Mouse (Mus musculus) embryonic facial prominence, embryonic 11.5 days (tissue): ENCODE data around the gene Fdps. TPM values are rescaled to one million over a fixed set of nuclear protein-coding genes. Genes with fewer than 3 reads are reported as not detected.

Experiments
- ATAC-seq: fragments of 200-750 bp; cut with Nextera tagmentation; replicated peaks from 2 replicates; pipeline ENCODE4 v1.8.0; 2017; ENCODE audit warnings: low read depth; ENCODE audit not compliant: insufficient number of reproducible peaks, low FRiP score, low TSS enrichment
- DNase-seq: peaks from one replicate; pipeline ENCODE4 v3.0.0-alpha.2; 2015; ENCODE audit warnings: low spot score
- H3K27ac ChIP-seq: fragments of 300-500 bp; sonication (generic); replicated peaks from 2 replicates; pipeline ENCODE4 v1.5.1; 2014; ENCODE audit warnings: mild to moderate bottlenecking, low read depth, low read length, control low read depth
- H3K27me3 ChIP-seq: fragments of 300-500 bp; sonication (generic); 2 replicates; pipeline ENCODE4 v1.6.1; 2014; ENCODE audit warnings: mild to moderate bottlenecking, low read length, moderate library complexity, mixed read lengths; ENCODE audit not compliant: control insufficient read depth, insufficient read depth
- H3K36me3 ChIP-seq: fragments of 300-500 bp; sonication (generic); replicated peaks from 2 replicates; pipeline ENCODE4 v1.6.1; 2014; ENCODE audit warnings: low read depth, mild to moderate bottlenecking, low read length, moderate library complexity, mixed read lengths; ENCODE audit not compliant: control insufficient read depth, insufficient read depth
- H3K4me1 ChIP-seq: fragments of 300-500 bp; sonication (generic); 2 replicates; pipeline ENCODE4 v1.6.1; 2014; ENCODE audit warnings: low read length, mixed read lengths; ENCODE audit not compliant: control insufficient read depth, insufficient read depth
- H3K4me2 ChIP-seq: fragments of 300-500 bp; sonication (generic); 2 replicates; pipeline ENCODE4 v1.6.1; 2014; ENCODE audit warnings: low read depth, mild to moderate bottlenecking, control low read depth, low read length, moderate library complexity
- H3K4me3 ChIP-seq: fragments of 300-500 bp; sonication (generic); 2 replicates; pipeline ENCODE4 v1.5.1; 2014; ENCODE audit warnings: low read depth, low read length, control low read depth
- H3K9ac ChIP-seq: fragments of 300-500 bp; sonication (generic); replicated peaks from 2 replicates; pipeline ENCODE4 v1.6.1; 2014; ENCODE audit warnings: mild to moderate bottlenecking, control low read depth, low read length
- H3K9me3 ChIP-seq: fragments of 300-500 bp; sonication (generic); replicated peaks from 2 replicates; pipeline ENCODE4 v1.6.1; 2016; ENCODE audit warnings: mild to moderate bottlenecking, low read length, inconsistent platforms, mixed read lengths; ENCODE audit not compliant: control insufficient read depth
- WGBS: fragments of 180-500 bp; shearing (Covaris S2); extraction: QIAGEN DNeasy Blood & Tissue Kit; methylation state at CpG from one replicate; pipeline ENCODE4 v1.1.7; 2014; 5-methylcytosine and 5-hydroxymethylcytosine counted together
- polyA plus RNA-seq: library from polyadenylated mRNA; unstranded; fragments of >200 nt; fragmentation: Nextera tagmentation; extraction: Ambion mirVana; gene quantifications from 2 replicates; pipeline ENCODE4 v1.2.1, GENCODE M21; 2014

Gene Fdps
- polyA plus RNA-seq, 1 experiment from 2014 or later, result 299 TPM

- no peaks in the 10 kb centered on the region for H3K27me3 ChIP-seq
- no peak overlapping the region for H3K4me2 ChIP-seq
- H3K36me3 ChIP-seq, result no peaks in the 10 kb centered on the region
- 95% methylated on average over 1 of the region's 1 CpGs for WGBS
- no peak overlapping the region for H3K27ac ChIP-seq
- no peak overlapping the region for H3K9ac ChIP-seq
- H3K9me3 ChIP-seq, result no peaks in the 10 kb centered on the region
- no peak overlapping the region for H3K4me3 ChIP-seq
- DNase-seq (no peak), ATAC-seq (no peak)
- no peaks in the 10 kb centered on the region for H3K4me1 ChIP-seq
These were observed 32.0 kb upstream of the Fdps start for GRCm38 (mm10) chr3:89133752-89134151.

- ATAC-seq (no peak), DNase-seq (no peak)
- Histone ChIP-seq H3K27ac (no peak overlapping the region), H3K4me3 (no peak overlapping the region), H3K27me3 (no peaks in the 10 kb centered on the region), H3K9me3 (no peaks in the 10 kb centered on the region), H3K9ac (no peak overlapping the region; the same call in 1 of the 2 replicates), H3K36me3 (no peaks in the 10 kb centered on the region), H3K4me1 (no peaks in the 10 kb centered on the region), H3K4me2 (no peak overlapping the region; the same call in 1 of the 2 replicates)
- WGBS, result 73% methylated on average over 7 of the region's 7 CpGs
These were observed 31.3 kb upstream of the Fdps start for GRCm38 (mm10) chr3:89133063-89133450.

DNA sequence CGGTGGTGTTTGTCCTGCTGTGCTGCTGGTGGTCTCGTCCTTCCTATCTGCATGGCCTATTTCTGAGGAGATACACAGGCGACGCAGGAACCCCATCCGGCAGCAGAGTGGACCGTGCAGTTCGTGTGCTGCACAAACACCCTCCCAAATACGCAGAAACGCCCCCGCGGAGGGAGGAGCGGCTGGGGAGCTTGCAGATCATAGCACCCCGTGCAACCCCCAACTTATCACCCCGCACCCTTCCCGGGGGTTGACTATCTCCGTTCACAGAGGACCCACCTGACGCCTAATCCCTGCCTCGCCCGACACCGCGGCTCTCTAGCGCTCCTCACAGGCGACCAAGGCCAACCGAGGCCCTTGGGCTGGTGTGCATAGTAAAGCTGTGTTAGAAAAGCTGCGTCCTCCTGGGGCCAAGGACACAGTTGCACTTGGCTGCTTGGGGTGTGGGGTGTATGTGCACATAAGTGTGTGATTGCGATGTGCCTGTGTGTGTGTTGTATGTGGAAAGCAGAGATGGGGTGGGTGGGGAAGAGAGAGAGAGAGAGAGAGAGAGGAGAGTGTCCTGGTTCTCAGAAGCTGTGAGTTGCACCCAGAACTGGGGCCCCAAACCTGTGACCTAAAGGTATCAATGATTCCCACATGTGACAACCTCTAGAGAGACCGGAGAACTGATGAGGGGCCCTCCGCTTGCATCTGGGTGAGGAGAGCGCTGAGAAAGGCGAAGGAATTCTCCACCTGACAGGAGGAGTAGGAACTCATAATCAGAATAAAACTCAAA, 30.7 kb upstream of the Fdps start:
- Histone ChIP-seq H3K4me1 (no peaks in the 10 kb centered on the region), H3K27ac (no peak overlapping the region), H3K9me3 (no peaks in the 10 kb centered on the region), H3K4me2 (peak overlapping the region; percentile 61), H3K9ac (peak overlapping the region; percentile 53), H3K27me3 (no peaks in the 10 kb centered on the region), H3K36me3 (no peaks in the 10 kb centered on the region), H3K4me3 (peak overlapping the region; percentile 21)
- DNase-seq (peak; percentile 41), ATAC-seq (no peak; the same call in 1 of the 2 replicates)
- WGBS, result 14% methylated on average over 30 of the region's 30 CpGs

- ATAC-seq, result no peak
- 44% methylated on average over 4 of the region's 4 CpGs for WGBS
These were observed 30.1 kb upstream of the Fdps start for GRCm38 (mm10) chr3:89131816-89132215.

GRCm38 (mm10) chr3:89129908-89130307, 28.1 kb upstream of the Fdps start:
- no peak overlapping the region for H3K9ac ChIP-seq
- no peaks in the 10 kb centered on the region for H3K27me3 ChIP-seq
- H3K9me3 ChIP-seq, result no peaks in the 10 kb centered on the region
- DNase-seq, result no peak
- H3K4me2 ChIP-seq, result no peak overlapping the region
- H3K4me1 ChIP-seq, result no peaks in the 10 kb centered on the region
- no peak for ATAC-seq
- no peaks in the 10 kb centered on the region for H3K36me3 ChIP-seq
- H3K27ac ChIP-seq, result no peak overlapping the region
- WGBS, result 83% methylated on average over 3 of the region's 3 CpGs
- H3K4me3 ChIP-seq, result no peak overlapping the region

More at GRCm38 (mm10) chr3:89131816-89132215, 30.1 kb upstream of the Fdps start:
- DNase-seq, result no peak
- H3K27ac ChIP-seq, result no peak overlapping the region
- no peaks in the 10 kb centered on the region for H3K27me3 ChIP-seq
- peak overlapping the region; percentile 21 for H3K4me3 ChIP-seq
- no peaks in the 10 kb centered on the region for H3K9me3 ChIP-seq
- peak overlapping the region; percentile 61; the same call in 1 of the 2 replicates for H3K4me2 ChIP-seq
- no peak overlapping the region; the same call in 1 of the 2 replicates for H3K9ac ChIP-seq
- no peaks in the 10 kb centered on the region for H3K36me3 ChIP-seq
- no peaks in the 10 kb centered on the region for H3K4me1 ChIP-seq

GRCm38 (mm10) chr3:89125981-89126380, 24.2 kb upstream of the Fdps start:
- WGBS, result 92% methylated on average over 3 of the region's 3 CpGs
- Histone ChIP-seq H3K9ac (no peak overlapping the region), H3K27ac (no peak overlapping the region), H3K9me3 (no peaks in the 10 kb centered on the region), H3K4me2 (no peak overlapping the region), H3K4me1 (no peaks in the 10 kb centered on the region), H3K4me3 (no peak overlapping the region), H3K36me3 (no peaks in the 10 kb centered on the region), H3K27me3 (no peaks in the 10 kb centered on the region)
- DNase-seq (no peak), ATAC-seq (no peak)

DNA sequence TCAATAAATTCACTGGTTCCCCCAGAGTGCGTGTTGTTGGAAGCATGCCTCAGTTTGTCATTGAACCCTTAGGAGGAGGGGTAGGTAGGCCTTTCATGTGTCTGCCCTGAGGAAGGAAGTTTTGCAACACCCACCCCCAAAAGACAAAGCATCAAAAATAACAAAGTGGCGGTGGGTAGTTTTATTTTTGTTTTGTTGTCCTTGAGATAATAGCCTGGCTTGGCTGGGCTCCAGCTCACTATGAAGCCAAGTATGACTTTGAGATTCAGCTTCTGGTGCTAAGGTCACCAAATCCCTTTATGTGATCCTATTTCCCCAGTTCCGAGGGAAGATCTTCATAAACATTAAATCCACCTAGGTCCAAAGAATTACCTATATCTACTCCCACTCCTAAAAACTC, 22.5 kb upstream of the Fdps start:
- no peaks in the 10 kb centered on the region for H3K27me3 ChIP-seq
- WGBS, result 83% methylated on average over 3 of the region's 3 CpGs

DNA sequence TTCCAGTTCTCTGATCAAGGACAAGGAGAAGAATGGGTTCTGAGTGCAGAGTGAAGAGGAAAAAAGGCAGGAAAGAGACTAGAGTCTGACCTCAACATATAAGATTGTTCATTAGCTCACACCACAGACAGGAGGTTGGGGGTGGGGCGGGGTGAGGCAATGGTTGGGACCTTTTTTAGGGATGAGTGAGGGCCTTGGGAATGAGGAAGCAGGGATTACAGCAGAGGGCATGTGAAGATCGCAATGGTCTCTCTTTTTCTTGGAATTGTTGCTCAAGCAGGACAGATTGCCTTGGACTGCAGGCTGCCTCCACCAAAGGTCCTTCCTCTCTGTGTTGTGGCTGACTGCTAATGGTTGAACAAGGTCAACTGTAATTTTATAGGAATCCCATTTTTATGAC, 21.6 kb upstream of the Fdps start:
- no peaks in the 10 kb centered on the region for H3K4me1 ChIP-seq
- H3K36me3 ChIP-seq, result no peaks in the 10 kb centered on the region
- H3K9me3 ChIP-seq, result no peaks in the 10 kb centered on the region
- H3K4me2 ChIP-seq, result no peak overlapping the region
- no peak overlapping the region for H3K27ac ChIP-seq
- 73% methylated on average over 2 of the region's 2 CpGs for WGBS
- no peak overlapping the region for H3K4me3 ChIP-seq
- ATAC-seq (no peak), DNase-seq (no peak)
- no peak overlapping the region for H3K9ac ChIP-seq
- H3K27me3 ChIP-seq, result no peaks in the 10 kb centered on the region

More for the DNA sequence above, 22.5 kb upstream of the Fdps start:
- H3K36me3 ChIP-seq, result no peaks in the 10 kb centered on the region
- H3K9me3 ChIP-seq, result no peaks in the 10 kb centered on the region
- no peak overlapping the region for H3K9ac ChIP-seq
- no peaks in the 10 kb centered on the region for H3K4me1 ChIP-seq
- no peak overlapping the region for H3K4me2 ChIP-seq
- DNase-seq (no peak), ATAC-seq (no peak)
- no peak overlapping the region for H3K4me3 ChIP-seq
- H3K27ac ChIP-seq, result no peak overlapping the region
